Mouse (Mus musculus) liver, embryonic 16.5 days (tissue): ENCODE data around the gene Csf3. TPM values are rescaled to one million over a fixed set of nuclear protein-coding genes. Genes with fewer than 3 reads are reported as not detected.

Experiments used
- ATAC-seq: fragments of 200-750 bp; cut with Nextera tagmentation; 2 replicates; pipeline ENCODE4 v1.8.0; 2017; ENCODE audit warnings: low read depth, mild to moderate bottlenecking, moderate number of reproducible peaks, moderate library complexity
- H3K27ac ChIP-seq: fragments of 300-500 bp; sonication (generic); 2 replicates; pipeline ENCODE4 v1.5.1; 2014; ENCODE audit warnings: mild to moderate bottlenecking, low read length
- H3K27me3 ChIP-seq: fragments of 300-500 bp; sonication (generic); 2 replicates; pipeline ENCODE4 v1.6.1; 2014; ENCODE audit warnings: low read depth, low read length, mixed read lengths; ENCODE audit not compliant: control insufficient read depth, insufficient read depth
- H3K36me3 ChIP-seq: fragments of 300-500 bp; sonication (generic); 2 replicates; pipeline ENCODE4 v1.6.1; 2014; ENCODE audit warnings: mild to moderate bottlenecking; ENCODE audit not compliant: control insufficient read depth, insufficient read depth
- H3K4me1 ChIP-seq: fragments of 300-500 bp; sonication (generic); 2 replicates; pipeline ENCODE4 v1.6.1; 2014; ENCODE audit warnings: low read depth, low read length, mixed read lengths; ENCODE audit not compliant: control insufficient read depth
- H3K4me2 ChIP-seq: fragments of 300-500 bp; sonication (generic); 2 replicates; pipeline ENCODE4 v1.6.1; 2014; ENCODE audit warnings: low read depth, low read length, mixed read lengths
- H3K4me3 ChIP-seq: fragments of 300-500 bp; sonication (generic); 2 replicates; pipeline ENCODE4 v1.5.1; 2014; ENCODE audit warnings: low read depth, mild to moderate bottlenecking, low read length
- H3K9ac ChIP-seq: fragments of 300-500 bp; sonication (generic); 2 replicates; pipeline ENCODE4 v1.6.1; 2014; ENCODE audit warnings: low read depth, low read length
- H3K9me3 ChIP-seq: fragments of 300-500 bp; sonication (generic); replicated peaks from 2 replicates; pipeline ENCODE4 v1.6.1; 2016; ENCODE audit warnings: low read length; ENCODE audit not compliant: control insufficient read depth
- WGBS: fragments of 180-500 bp; shearing (Covaris S2); extraction: QIAGEN DNeasy Blood & Tissue Kit; methylation state at CpG from one replicate; pipeline ENCODE4 v1.1.7; 2014; ENCODE audit not compliant: insufficient replicate concordance; 5-methylcytosine and 5-hydroxymethylcytosine counted together
- polyA plus RNA-seq: library from polyadenylated mRNA; unstranded; fragments of >200 nt; fragmentation: Nextera tagmentation; extraction: Ambion mirVana; gene quantifications from 2 replicates; pipeline ENCODE4 v1.2.1, GENCODE M21; 2015

Gene Csf3
- polyA plus RNA-seq, 1 experiment from 2014 or later, result not detected

DNA sequence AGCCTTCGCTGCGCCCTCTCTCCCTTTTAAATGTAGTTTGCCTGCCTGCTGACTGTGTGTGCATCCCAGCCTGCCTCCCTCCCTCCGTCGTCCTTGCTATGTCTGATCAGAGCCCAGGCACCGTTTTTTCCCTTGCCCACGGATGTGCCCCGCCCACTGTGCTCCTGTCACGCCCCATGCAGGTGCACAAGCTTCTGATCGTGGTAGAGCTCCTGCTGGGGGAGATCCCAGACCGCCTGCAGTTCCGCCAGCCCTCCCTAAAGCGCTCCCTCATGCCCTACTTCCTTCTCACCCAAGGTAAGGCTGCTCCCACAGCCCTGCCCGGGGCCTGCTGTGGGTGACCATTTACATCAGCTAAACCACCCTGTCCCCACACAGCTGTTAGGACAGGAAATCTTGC is 7.9 kb upstream of the Csf3 start:
- no peak for ATAC-seq
- WGBS, result 61% methylated on average over 13 of the region's 13 CpGs

DNA sequence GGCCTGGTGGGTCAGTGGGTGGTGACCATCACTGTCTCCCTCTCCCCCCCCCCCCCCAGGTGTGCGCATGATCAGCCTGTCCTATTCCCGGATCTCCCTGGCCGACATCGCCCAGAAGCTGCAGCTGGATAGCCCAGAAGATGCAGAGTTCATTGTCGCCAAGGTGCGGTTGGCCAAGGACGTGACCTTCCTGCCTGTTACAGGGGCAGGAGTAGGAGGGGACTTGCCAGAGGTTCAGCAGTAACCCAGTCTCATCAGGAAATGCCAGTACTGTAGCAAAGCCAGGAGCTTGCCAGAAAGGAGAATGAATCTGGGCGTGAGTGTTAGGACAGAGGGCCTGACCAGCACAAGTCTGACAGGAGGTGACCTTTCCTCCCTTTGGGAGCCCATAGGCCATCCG is 7.3 kb upstream of the Csf3 start:
- H3K27ac ChIP-seq, result no peak overlapping the region
- 81% methylated on average over 9 of the region's 9 CpGs for WGBS
- no peaks in the 10 kb centered on the region for H3K9me3 ChIP-seq
- no peaks in the 10 kb centered on the region for H3K4me1 ChIP-seq
- no peaks in the 10 kb centered on the region for H3K27me3 ChIP-seq
- H3K4me3 ChIP-seq, result no peak overlapping the region
- no peak for ATAC-seq
- H3K4me2 ChIP-seq, result no peak overlapping the region
- no peak overlapping the region for H3K9ac ChIP-seq
- H3K36me3 ChIP-seq, result peaks cover 38% of the 10 kb centered on the region

More for the DNA sequence above, 7.9 kb upstream of the Csf3 start:
- Histone ChIP-seq H3K27ac (no peak overlapping the region), H3K9ac (no peak overlapping the region), H3K4me3 (no peak overlapping the region), H3K27me3 (no peaks in the 10 kb centered on the region), H3K9me3 (no peaks in the 10 kb centered on the region), H3K4me1 (no peaks in the 10 kb centered on the region), H3K4me2 (no peak overlapping the region), H3K36me3 (peaks cover 40% of the 10 kb centered on the region)

DNA sequence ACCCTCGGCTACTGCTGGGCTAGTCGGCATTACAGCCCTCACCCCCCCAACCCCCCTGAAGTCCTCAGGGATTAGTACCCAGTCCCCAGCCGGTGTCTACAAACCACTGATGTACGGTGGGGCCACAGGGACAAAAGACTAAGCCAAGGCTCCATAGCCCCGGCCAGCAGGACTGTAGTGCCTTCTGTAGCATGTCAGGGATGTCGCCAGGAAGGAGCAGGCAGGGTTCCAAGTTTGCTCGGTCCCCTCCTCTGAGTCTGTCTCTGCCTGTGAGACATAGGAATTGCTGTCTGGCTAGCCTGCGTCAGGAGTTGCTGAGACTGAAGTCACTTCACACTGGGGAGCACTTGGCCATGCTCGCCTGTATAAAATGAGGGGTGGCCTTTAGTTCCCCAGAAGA is 6.8 kb upstream of the Csf3 start:
- Histone ChIP-seq H3K36me3 (peaks cover 38% of the 10 kb centered on the region), H3K27me3 (no peaks in the 10 kb centered on the region), H3K9me3 (no peaks in the 10 kb centered on the region), H3K9ac (no peak overlapping the region), H3K4me3 (no peak overlapping the region), H3K27ac (no peak overlapping the region), H3K4me2 (no peak overlapping the region), H3K4me1 (no peaks in the 10 kb centered on the region)
- WGBS, result 70% methylated on average over 9 of the region's 9 CpGs
- ATAC-seq, result no peak

DNA sequence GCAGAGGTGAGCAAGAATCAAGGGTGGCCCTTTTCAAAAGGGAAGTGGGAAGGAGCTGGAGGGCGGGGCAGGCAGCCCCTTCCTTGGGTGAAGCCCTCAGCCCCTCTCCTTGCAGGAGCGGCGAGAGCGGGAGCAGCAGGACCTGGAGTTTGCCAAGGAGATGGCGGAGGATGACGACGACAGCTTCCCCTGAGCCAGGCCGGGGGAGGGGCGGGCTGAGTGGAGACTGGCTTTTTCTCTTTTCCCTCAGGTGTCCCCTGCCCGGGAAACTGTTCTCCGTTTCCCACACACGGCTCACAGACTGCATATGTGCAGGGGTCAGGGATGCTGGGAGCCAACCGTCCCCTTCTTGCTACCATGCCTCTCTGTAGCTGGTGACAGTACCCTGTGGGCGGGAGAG is 5.7 kb upstream of the Csf3 start:
- Histone ChIP-seq H3K9me3 (no peaks in the 10 kb centered on the region), H3K27ac (no peak overlapping the region), H3K4me3 (no peak overlapping the region), H3K4me2 (no peak overlapping the region), H3K9ac (no peak overlapping the region), H3K4me1 (no peaks in the 10 kb centered on the region), H3K27me3 (no peaks in the 10 kb centered on the region), H3K36me3 (peaks cover 30% of the 10 kb centered on the region)
- WGBS, result 79% methylated on average over 14 of the region's 14 CpGs
- no peak for ATAC-seq

DNA sequence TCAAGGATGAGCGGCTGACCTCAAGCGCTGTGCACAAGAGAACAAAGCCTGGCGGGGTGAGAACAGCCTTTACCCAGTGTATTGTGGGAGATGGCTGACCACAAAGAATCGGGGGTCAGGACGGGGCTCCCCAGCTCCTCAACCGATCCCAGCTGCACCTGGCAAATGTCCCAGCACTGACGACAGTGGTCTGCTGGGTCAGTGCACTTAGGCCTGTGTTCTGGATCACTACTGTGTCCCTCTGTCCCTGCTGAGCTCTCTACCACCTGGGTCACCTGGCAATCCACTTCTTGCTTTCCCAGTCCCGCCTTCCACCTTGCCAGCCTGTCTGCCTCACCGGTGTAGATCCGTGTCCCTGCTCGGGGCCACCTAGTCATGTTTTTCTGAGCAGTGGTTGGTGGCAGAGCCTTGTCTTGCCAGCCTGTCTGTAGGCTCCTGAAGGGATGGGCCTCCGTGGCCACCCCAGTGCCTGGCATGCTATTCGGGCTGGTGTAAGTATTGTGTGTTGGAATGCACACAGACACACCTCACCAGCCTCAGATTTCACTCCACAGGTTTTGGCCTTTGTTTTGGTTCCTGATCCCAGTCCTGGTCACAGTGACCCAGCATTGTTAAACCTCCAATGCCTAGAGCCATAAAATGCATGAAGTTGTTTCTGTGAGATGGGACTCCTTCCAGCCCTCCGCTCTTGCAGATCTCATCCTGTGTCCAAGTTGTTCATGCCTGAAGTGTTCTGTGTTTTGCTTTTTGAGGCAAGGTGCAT is 4.4 kb upstream of the Csf3 start:
- Histone ChIP-seq H3K4me1 (no peaks in the 10 kb centered on the region), H3K27ac (no peak overlapping the region), H3K36me3 (peaks cover 18% of the 10 kb centered on the region), H3K4me3 (no peak overlapping the region), H3K4me2 (no peak overlapping the region), H3K9ac (no peak overlapping the region), H3K27me3 (no peaks in the 10 kb centered on the region), H3K9me3 (no peaks in the 10 kb centered on the region)
- ATAC-seq, result no peak
- WGBS, result 79% methylated on average over 14 of the region's 14 CpGs

DNA sequence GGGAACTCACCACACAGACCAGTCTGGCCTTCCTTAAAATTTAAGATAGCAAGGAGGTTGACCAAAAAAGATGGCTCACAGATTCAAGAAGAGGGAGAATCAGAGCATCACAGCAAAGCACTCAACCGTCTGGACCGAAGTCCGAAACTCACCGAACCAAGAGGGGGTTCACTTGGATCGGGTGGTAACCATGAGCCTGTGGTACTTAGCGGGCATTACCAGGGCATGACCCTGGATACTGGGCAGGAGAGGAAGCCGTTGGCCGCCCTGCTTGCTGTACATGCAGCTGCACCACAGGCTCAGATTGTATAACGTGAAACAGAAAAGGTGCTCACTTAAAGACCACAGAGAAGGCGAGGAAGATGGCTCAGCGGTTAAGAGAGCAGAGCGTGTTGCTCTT is 3.8 kb upstream of the Csf3 start:
- no peaks in the 10 kb centered on the region for H3K9me3 ChIP-seq
- ATAC-seq, result no peak
- no peak overlapping the region for H3K4me2 ChIP-seq
- no peak overlapping the region for H3K9ac ChIP-seq
- H3K27me3 ChIP-seq, result no peaks in the 10 kb centered on the region
- H3K4me1 ChIP-seq, result no peaks in the 10 kb centered on the region
- 79% methylated on average over 12 of the region's 12 CpGs for WGBS
- peaks cover 18% of the 10 kb centered on the region for H3K36me3 ChIP-seq
- no peak overlapping the region for H3K4me3 ChIP-seq
- no peak overlapping the region for H3K27ac ChIP-seq

DNA sequence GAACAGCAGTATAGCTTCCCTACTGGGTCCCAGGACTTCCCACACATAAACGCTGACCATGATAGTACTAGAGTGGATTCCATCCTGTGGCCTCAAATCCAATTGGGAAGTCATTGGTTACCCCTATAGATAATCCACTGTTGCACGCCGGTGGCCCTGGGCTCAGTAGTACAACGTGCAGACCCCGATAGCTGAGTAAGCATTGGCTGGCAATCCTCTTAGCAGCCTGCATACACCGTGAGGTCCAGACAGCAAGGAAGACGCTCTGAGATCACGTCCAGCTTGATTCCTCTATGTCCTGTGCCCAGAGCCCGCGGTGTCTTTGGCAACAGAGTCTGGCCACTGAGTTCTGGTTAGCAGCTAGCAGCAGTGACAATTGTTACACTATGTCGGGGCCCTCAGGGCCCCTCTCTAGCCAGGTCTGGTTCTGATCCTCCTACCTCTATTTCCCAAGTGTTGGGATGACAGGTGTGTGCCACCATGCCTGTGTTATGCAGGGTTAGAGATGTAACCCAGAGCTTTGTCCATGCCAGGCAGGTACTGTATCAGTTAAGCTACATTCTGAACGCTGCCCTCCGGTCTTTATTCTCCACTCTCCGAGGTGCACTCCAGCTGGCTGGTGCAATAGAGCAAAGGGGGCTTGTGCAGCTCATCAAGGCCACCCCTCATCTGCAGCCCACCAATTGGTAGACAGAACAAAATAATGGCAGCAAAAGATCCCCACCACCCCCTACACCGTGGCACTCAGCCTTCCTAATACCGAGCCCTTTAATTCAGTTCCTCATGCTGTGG is 2.0 kb upstream of the Csf3 start:
- 72% methylated on average over 16 of the region's 16 CpGs for WGBS
- Histone ChIP-seq H3K9me3 (no peaks in the 10 kb centered on the region), H3K4me1 (no peaks in the 10 kb centered on the region), H3K36me3 (peaks cover 13% of the 10 kb centered on the region), H3K27me3 (no peaks in the 10 kb centered on the region), H3K27ac (no peak overlapping the region), H3K4me3 (no peak overlapping the region), H3K4me2 (no peak overlapping the region), H3K9ac (no peak overlapping the region)
- no peak for ATAC-seq

DNA sequence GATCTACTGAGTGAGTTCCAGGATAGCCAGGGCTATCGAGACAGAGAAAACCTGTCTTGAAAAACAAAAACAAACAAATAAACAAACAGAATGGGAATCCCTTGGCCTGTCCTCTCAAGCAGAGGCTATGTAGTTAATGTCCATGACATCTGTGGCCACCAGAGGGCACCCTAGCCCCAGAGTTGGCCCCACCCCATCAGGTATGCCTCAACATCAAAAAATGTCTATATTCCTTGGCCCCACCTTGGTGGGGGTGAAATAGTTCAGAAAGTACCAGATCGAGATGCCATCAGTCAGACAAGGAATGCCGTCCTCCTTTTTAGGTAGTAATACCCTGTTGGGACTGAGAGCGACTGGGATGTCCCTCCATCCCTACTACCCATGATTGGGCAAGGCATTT is 1.2 kb upstream of the Csf3 start:
- Histone ChIP-seq H3K27ac (no peak overlapping the region), H3K4me1 (no peaks in the 10 kb centered on the region), H3K4me3 (no peak overlapping the region), H3K27me3 (no peaks in the 10 kb centered on the region), H3K9ac (no peak overlapping the region), H3K36me3 (peaks cover 9% of the 10 kb centered on the region), H3K4me2 (no peak overlapping the region), H3K9me3 (no peaks in the 10 kb centered on the region)
- no peak for ATAC-seq
- 23% methylated on average over 4 of the region's 4 CpGs for WGBS

DNA sequence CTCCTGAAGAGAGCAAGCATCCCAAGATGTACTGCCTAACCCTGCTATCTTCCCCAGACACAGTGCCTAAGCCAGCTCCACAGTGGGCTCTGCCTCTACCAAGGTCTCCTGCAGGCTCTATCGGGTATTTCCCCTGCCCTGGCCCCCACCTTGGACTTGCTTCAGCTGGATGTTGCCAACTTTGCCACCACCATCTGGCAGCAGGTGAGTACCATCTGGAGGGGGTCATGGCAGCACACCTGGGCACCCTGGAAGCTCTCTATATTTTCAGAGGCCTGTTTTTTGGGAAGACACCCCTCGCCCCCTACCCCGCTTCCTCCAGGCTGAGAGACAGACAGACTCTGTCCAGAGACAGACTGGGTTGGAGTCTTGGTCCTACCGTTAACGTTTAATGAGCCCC is 1.3 kb downstream of the Csf3 start:
- H3K9ac ChIP-seq, result no peak overlapping the region
- 53% methylated on average over 5 of the region's 5 CpGs for WGBS
- H3K4me2 ChIP-seq, result no peak overlapping the region
- H3K27ac ChIP-seq, result no peak overlapping the region
- ATAC-seq, result no peak
- no peaks in the 10 kb centered on the region for H3K9me3 ChIP-seq
- no peak overlapping the region for H3K4me3 ChIP-seq
- no peaks in the 10 kb centered on the region for H3K27me3 ChIP-seq
- H3K36me3 ChIP-seq, result peaks cover 9% of the 10 kb centered on the region
- no peaks in the 10 kb centered on the region for H3K4me1 ChIP-seq
